Mouse (Mus musculus) erythroblast, embryonic 14.5 days (primary cell): Measurements from ENCODE around the gene Col25a1.

Experiments
- GATA1 ChIP-seq: IDR thresholded peaks from 2 replicates; pipeline ENCODE4 v1.6.1; 2012; ENCODE audit warnings: low read length, inconsistent platforms, mixed read lengths
- TAL1 ChIP-seq: IDR thresholded peaks from 3 replicates; pipeline ENCODE4 v1.6.1; 2012; ENCODE audit warnings: low read length, inconsistent platforms, mixed read lengths

DNA sequence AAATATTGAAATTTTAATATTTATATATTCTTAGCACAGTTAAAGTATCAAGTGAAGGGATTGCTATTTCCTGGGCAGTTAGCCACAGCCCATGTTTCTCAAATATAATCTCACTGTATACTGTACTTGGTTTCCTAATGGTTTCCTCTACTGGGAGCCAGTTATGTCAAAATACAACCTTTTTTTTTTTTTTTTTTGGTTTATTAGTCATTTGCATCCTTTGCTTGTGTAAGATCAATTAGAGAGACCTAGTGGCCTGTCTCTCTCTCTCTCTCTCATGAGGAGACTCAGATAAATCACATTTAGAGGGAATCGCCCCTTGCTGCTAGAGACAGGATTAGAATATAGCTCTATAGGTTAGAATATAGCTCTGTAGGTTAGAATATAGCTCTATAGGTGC, 237.8 kb downstream of the Col25a1 start:
- TF ChIP-seq GATA1 (no peak), TAL1 (no peak)
